Mouse (Mus musculus) limb, embryonic 11.5 days (tissue): ENCODE results near the gene Esp31. TPM values are rescaled to one million over a fixed set of nuclear protein-coding genes. Genes with fewer than 3 reads are reported as not detected.

Experiments used
- ATAC-seq: fragments of 200-750 bp; cut with Nextera tagmentation; 2 replicates; pipeline ENCODE4 v1.8.0; 2017; ENCODE audit warnings: low read depth; ENCODE audit not compliant: insufficient number of reproducible peaks, low FRiP score, low TSS enrichment
- DNase-seq: peaks from one replicate; pipeline ENCODE4 v3.0.0-alpha.2; 2015; ENCODE audit warnings: low spot score
- H3K27ac ChIP-seq: fragments of 300-500 bp; sonication (generic); replicated peaks from 2 replicates; pipeline ENCODE4 v1.5.1; 2014; ENCODE audit warnings: low read depth, mild to moderate bottlenecking, low read length
- H3K27me3 ChIP-seq: fragments of 300-500 bp; sonication (generic); 2 replicates; pipeline ENCODE4 v1.6.1; 2014; ENCODE audit warnings: mild to moderate bottlenecking, low read length, mixed read lengths; ENCODE audit not compliant: control insufficient read depth, insufficient read depth
- H3K36me3 ChIP-seq: fragments of 300-500 bp; sonication (generic); 2 replicates; pipeline ENCODE4 v1.6.1; 2014; ENCODE audit warnings: mild to moderate bottlenecking, low read length, moderate library complexity, mixed read lengths; ENCODE audit not compliant: control insufficient read depth, insufficient read depth
- H3K4me1 ChIP-seq: fragments of 300-500 bp; sonication (generic); 2 replicates; pipeline ENCODE4 v1.6.1; 2014; ENCODE audit warnings: low read length, mixed read lengths; ENCODE audit not compliant: control insufficient read depth, insufficient read depth
- H3K4me2 ChIP-seq: fragments of 300-500 bp; sonication (generic); 2 replicates; pipeline ENCODE4 v1.6.1; 2014; ENCODE audit warnings: low read depth, mild to moderate bottlenecking, moderate library complexity; ENCODE audit not compliant: severe bottlenecking
- H3K4me3 ChIP-seq: fragments of 300-500 bp; sonication (generic); 2 replicates; pipeline ENCODE4 v1.5.1; 2014; ENCODE audit warnings: low read depth, low read length
- H3K9ac ChIP-seq: fragments of 300-500 bp; sonication (generic); 2 replicates; pipeline ENCODE4 v1.6.1; 2014; ENCODE audit warnings: mild to moderate bottlenecking, low read length
- H3K9me3 ChIP-seq: fragments of 300-500 bp; sonication (generic); 2 replicates; pipeline ENCODE4 v1.6.1; 2016; ENCODE audit warnings: low read length; ENCODE audit not compliant: control insufficient read depth
- WGBS: fragments of 180-500 bp; shearing (Covaris S2); extraction: QIAGEN DNeasy Blood & Tissue Kit; methylation state at CpG from one replicate; pipeline ENCODE4 v1.1.7; 2014; 5-methylcytosine and 5-hydroxymethylcytosine counted together
- polyA plus RNA-seq: library from polyadenylated mRNA; unstranded; fragments of >200 nt; fragmentation: Nextera tagmentation; extraction: Ambion mirVana; gene quantifications from 2 replicates; pipeline ENCODE4 v1.2.1, GENCODE M21; 2014

Gene Esp31
- polyA plus RNA-seq = not detected in 2 replicates

- H3K9me3 ChIP-seq = peaks cover 3% of the 10 kb centered on the region; the same call in 1 of the 2 replicates
- no peak within 1 kb of the TSS for H3K9ac ChIP-seq
- H3K4me3 ChIP-seq = no peak within 1 kb of the TSS
- no peaks in the 10 kb centered on the region for H3K27me3 ChIP-seq
- ATAC-seq = no peak
- 89% methylated on average over 2 of the region's 2 CpGs for WGBS
- no peaks in the 10 kb centered on the region for H3K36me3 ChIP-seq
- DNase-seq = no peak
- H3K4me2 ChIP-seq = no peak within 1 kb of the TSS
- H3K4me1 ChIP-seq = no peaks in the 10 kb centered on the region
- no peak within 1 kb of the TSS for H3K27ac ChIP-seq
These were observed at the start of gene Esp31 for GRCm38 (mm10) chr17:38639147-38639546. Gene Esp31 (plus strand): TSS chr17:38639447.

Other genes with a start within 250 kb of the Esp31 start
- not detected in 2 replicates for gene Esp36, start 219.3 kb upstream of the Esp31 start, polyA plus RNA-seq
- gene Esp34, start 85.3 kb upstream of the Esp31 start, polyA plus RNA-seq = not detected in 2 replicates